12 mouse cellular contexts compared by ENCODE assay signal in the genomic region with DNA sequence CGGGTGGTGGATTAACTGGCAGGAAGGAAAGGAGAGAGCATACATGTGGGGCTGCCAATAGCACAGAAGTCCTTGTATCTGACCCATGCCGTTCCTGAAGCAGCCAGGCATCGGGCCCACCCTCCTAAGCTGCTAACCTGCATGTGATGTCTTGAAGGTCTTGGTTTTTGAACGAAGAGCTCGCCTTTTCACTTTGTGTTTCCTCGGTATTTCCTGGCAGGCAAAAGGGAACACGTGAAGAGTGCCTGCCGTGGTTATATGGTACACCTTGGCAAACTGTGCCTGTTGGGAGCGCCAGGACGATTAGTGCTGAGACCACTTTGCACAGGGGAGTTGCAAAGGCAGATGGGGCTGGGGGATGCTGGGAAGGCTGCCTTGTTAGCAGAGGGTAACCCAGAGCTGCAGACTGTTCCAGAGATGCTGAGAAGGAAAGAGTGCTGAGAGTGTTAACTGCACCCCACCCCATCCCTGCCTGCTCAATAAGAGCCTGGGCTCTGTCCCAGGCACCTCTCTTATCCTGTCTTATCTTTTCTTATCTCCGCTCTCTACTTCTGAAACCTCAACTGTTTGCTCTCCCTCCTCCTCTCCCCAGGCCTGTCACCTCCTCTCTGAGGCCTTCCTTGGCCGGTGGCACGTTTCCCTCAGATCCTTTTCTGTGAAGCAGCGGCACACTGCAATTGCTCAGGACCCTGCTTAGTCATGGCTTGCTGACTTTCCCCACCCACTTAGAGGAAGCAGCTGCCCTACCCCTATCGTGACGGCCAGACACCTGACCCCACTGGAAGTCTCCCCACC. TPM values are rescaled to one million over a fixed set of nuclear protein-coding genes. Genes with fewer than 3 reads are reported as not detected.
A peak's percentile ranks its signal among the peaks of the same experiment; 100 is the strongest.
DNase-seq lines count a peak whose midpoint lies in the region; ATAC-seq lines count a peak whose summit lies in the region.
"Had no signal": no experiment of that assay in that cellular context is flagged by ENCODE, and none has a peak within 500 bp of the region (broad histone marks: within the 10 kb centered on the region; RNA-seq: fewer than 3 reads in every experiment).

No protein-coding gene starts in this region.

- H3K4me3 ChIP-seq in heart, embryonic 14.5 days (ENCODE audit: control insufficient read depth in 1 of 2, insufficient read depth in 1 of 2, low read depth in 1 of 2, low read length in 2 of 2), result no peak overlapping the region
- H3K4me3 ChIP-seq: neural tube, embryonic 13.5 days had no signal

- H3K9me3 ChIP-seq in heart, embryonic 14.5 days (ENCODE audit: control insufficient read depth, low read length), result no peaks in the 10 kb centered on the region
- H3K9me3 ChIP-seq: neural tube, embryonic 13.5 days had no signal

- no peaks in the 10 kb centered on the region for H3K27me3 ChIP-seq in heart, embryonic 14.5 days (ENCODE audit: control insufficient read depth, insufficient read depth, low read length)
- H3K27me3 ChIP-seq: neural tube, embryonic 13.5 days had no signal

- H3K27ac ChIP-seq in heart, embryonic 14.5 days (replicated peaks in 1 of 2; ENCODE audit: control insufficient read depth in 1 of 2, insufficient read depth in 1 of 2, low read depth in 2 of 2, low read length in 2 of 2), result no peak overlapping the region
- H3K27ac ChIP-seq: liver, embryonic 14.5 days; neural tube, embryonic 13.5 days had no signal

- H3K36me3 ChIP-seq in heart, embryonic 14.5 days (ENCODE audit: control insufficient read depth, insufficient read depth, low read length), result no peaks in the 10 kb centered on the region
- H3K36me3 ChIP-seq: neural tube, embryonic 13.5 days had no signal

- ATAC-seq in heart, embryonic 14.5 days (ENCODE audit: insufficient number of reproducible peaks, insufficient read depth, low FRiP score, low read depth), result peak; percentile 23; the same call in 1 of the 2 replicates
- peak; percentile 76 for ATAC-seq in megakaryocyte progenitor cell, adult 5-6 weeks (replicated peaks; ENCODE audit: poor library complexity)

- peaks cover 41 to 51% of the 10 kb centered on the region in 2 experiments for H3K4me1 ChIP-seq in heart, embryonic 14.5 days (ENCODE audit: control insufficient read depth in 2 of 2, insufficient read depth in 2 of 2, low read length in 2 of 2)

- peak overlapping the region; percentile 16; the same call in 1 of the 2 replicates for H3K9ac ChIP-seq in heart, embryonic 14.5 days (ENCODE audit: low read length)
- H3K9ac ChIP-seq: liver, embryonic 14.5 days; neural tube, embryonic 13.5 days had no signal

- intact Hi-C loops in left cerebral cortex, postnatal 25 days (cut with DNase I), result no loop called here

- no peak for DNase-seq in heart, postnatal 4 days
- DNase-seq in CD4-positive, CD25-positive, alpha-beta regulatory T cell, adult 2 months (ENCODE audit: low read depth, low spot score), result peak; percentile 43
- peak; percentile 64 for DNase-seq in R1 (ENCODE audit: low read depth, low spot score)
- no peak for DNase-seq in left cerebral cortex, postnatal 25 days (ENCODE audit: low spot score in 2 of 2)
- no peak for DNase-seq in urinary bladder, postnatal 25 days (ENCODE audit: low spot score)
- no peak for DNase-seq in ovary, postnatal 14 days (ENCODE audit: low spot score)
- DNase-seq: cerebellum, adult 8-10 months; kidney, postnatal 36 days had no signal

- peak overlapping the region; percentile 31 for H3K4me2 ChIP-seq in heart, embryonic 14.5 days (ENCODE audit: low read length)
- H3K4me2 ChIP-seq: neural tube, embryonic 13.5 days had no signal

- 17% methylated on average over 16 of the region's 16 CpGs for WGBS in heart, embryonic 14.5 days

RNA-seq across cellular contexts. Expression of a gene that starts 13.0 kb away (rescaled TPM):
- 7.3 and 9.3 TPM in 2 replicates for polyA plus RNA-seq in heart, embryonic 14.5 days (2014; fragmentation: Nextera tagmentation; extraction: Ambion mirVana)
- 10 to 100 TPM; 16.8 to 17.6 TPM for total RNA-seq in heart, postnatal 4 days (2021)
- total RNA-seq in megakaryocyte progenitor cell, adult 5-6 weeks (2015), result 7.4 and 8.5 TPM in 2 replicates
- total RNA-seq in megakaryocyte progenitor cell, adult 5-6 weeks (2017), result 9.2 and 9.5 TPM in 2 replicates
- 10 to 100 TPM; 20.5 to 22.5 TPM for total RNA-seq in left cerebral cortex, postnatal 25 days (2021)

Comparison
In these comparisons a context has a peak if more than half of its experiments do, and no peak if none do; other contexts are left out.
1. DNase-seq: peak in CD4-positive, CD25-positive, alpha-beta regulatory T cell, adult 2 months (single experiment) and R1 (single experiment); none in heart, postnatal 4 days (single experiment), left cerebral cortex, postnatal 25 days (0 of 2), urinary bladder, postnatal 25 days (single experiment) and ovary, postnatal 14 days (single experiment).